Mouse (Mus musculus) myocyte (in vitro differentiated cells): Measurements from ENCODE around the gene Rab33a. TPM values are rescaled to one million over a fixed set of nuclear protein-coding genes. Genes with fewer than 3 reads are reported as not detected.

Experiments used
- H3K27me3 ChIP-seq: one replicate; pipeline ENCODE4 v1.6.1; 2011; ENCODE audit not compliant: control insufficient read depth, insufficient read depth, insufficient read length
- H3K36me3 ChIP-seq: one replicate; pipeline ENCODE4 v1.6.1; 2011; ENCODE audit not compliant: control insufficient read depth, insufficient read depth
- H3K4me2 ChIP-seq: one replicate; pipeline ENCODE4 v1.6.1; 2011; ENCODE audit warnings: low read depth, control low read depth
- H3K4me3 ChIP-seq: one replicate; pipeline ENCODE4 v1.5.1; 2011; ENCODE audit warnings: mild to moderate bottlenecking, control low read depth, moderate library complexity
- H3K79me2 ChIP-seq: one replicate; pipeline ENCODE4 v1.6.1; 2011; ENCODE audit not compliant: control insufficient read depth, insufficient read depth
- H3ac ChIP-seq: one replicate; pipeline ENCODE4 v1.6.1; 2011; ENCODE audit not compliant: control insufficient read depth, insufficient read length
- CEBPB ChIP-seq: IDR thresholded peaks from 2 replicates; pipeline ENCODE4 v1.6.1; 2011; ENCODE audit warnings: mild to moderate bottlenecking, moderate library complexity; ENCODE audit not compliant: poor library complexity, insufficient read depth, severe bottlenecking
- E2F4 ChIP-seq: IDR thresholded peaks from one replicate; pipeline ENCODE4 v1.6.1; 2011; ENCODE audit warnings: mild to moderate bottlenecking, control low read depth, moderate library complexity; ENCODE audit not compliant: insufficient read depth
- MAX ChIP-seq: IDR thresholded peaks from one replicate; pipeline ENCODE4 v1.6.1; 2011; ENCODE audit warnings: low read depth, mild to moderate bottlenecking, control low read depth
- MYOD1 ChIP-seq, 3 experiments: IDR thresholded peaks; one replicate each; pipeline ENCODE4 v1.6.1; 2011; ENCODE audit warnings: control low read depth in 2 of 3, low read depth in 2 of 3, mild to moderate bottlenecking in 2 of 3, moderate library complexity in 1 of 3; ENCODE audit not compliant: insufficient read length in 2 of 3, control insufficient read depth in 1 of 3
- MYOG ChIP-seq, 3 experiments: IDR thresholded peaks; one replicate each; pipeline ENCODE4 v1.6.1; 2011; ENCODE audit warnings: control low read depth in 2 of 3, low read depth in 2 of 3, mild to moderate bottlenecking in 2 of 3; ENCODE audit not compliant: insufficient read length in 2 of 3, control insufficient read depth in 1 of 3, insufficient read depth in 1 of 3
- POLR2A ChIP-seq: IDR thresholded peaks from one replicate; pipeline ENCODE4 v1.6.1; 2011; ENCODE audit warnings: low read depth, mild to moderate bottlenecking, control low read depth, moderate library complexity; ENCODE audit not compliant: insufficient read length
- POLR2AphosphoS2 ChIP-seq: IDR thresholded peaks from one replicate; pipeline ENCODE4 v1.6.1; 2011; ENCODE audit warnings: low read depth, control low read depth; ENCODE audit not compliant: insufficient read length
- REST ChIP-seq: IDR thresholded peaks from one replicate; pipeline ENCODE4 v1.6.1; 2011; ENCODE audit warnings: mild to moderate bottlenecking, control low read depth, moderate library complexity; ENCODE audit not compliant: insufficient read depth, insufficient read length
- SRF ChIP-seq: IDR thresholded peaks from one replicate; pipeline ENCODE4 v1.6.1; 2011; ENCODE audit warnings: low read depth; ENCODE audit not compliant: control insufficient read depth, insufficient read length
- TCF12 ChIP-seq: IDR thresholded peaks from one replicate; pipeline ENCODE4 v1.6.1; 2011; ENCODE audit warnings: mild to moderate bottlenecking, control low read depth; ENCODE audit not compliant: poor library complexity, insufficient read depth, severe bottlenecking
- TCF3 ChIP-seq: IDR thresholded peaks from one replicate; pipeline ENCODE4 v1.6.1; 2011; ENCODE audit warnings: low read depth, control low read depth; ENCODE audit not compliant: insufficient read length
- USF1 ChIP-seq: IDR thresholded peaks from one replicate; pipeline ENCODE4 v1.6.1; 2011; ENCODE audit warnings: low read depth, mild to moderate bottlenecking, control low read depth, moderate library complexity
- polyA plus RNA-seq: library from polyadenylated mRNA; unstranded; fragments of >200 nt; fragmentation: generic; extraction: Trizol; gene quantifications from one replicate; pipeline ENCODE4 v1.2.1, GENCODE M21; 2012; ENCODE audit warnings: missing spikeins

The Rab33a gene
- polyA plus RNA-seq, 1 experiment = 0.13 TPM

DNA sequence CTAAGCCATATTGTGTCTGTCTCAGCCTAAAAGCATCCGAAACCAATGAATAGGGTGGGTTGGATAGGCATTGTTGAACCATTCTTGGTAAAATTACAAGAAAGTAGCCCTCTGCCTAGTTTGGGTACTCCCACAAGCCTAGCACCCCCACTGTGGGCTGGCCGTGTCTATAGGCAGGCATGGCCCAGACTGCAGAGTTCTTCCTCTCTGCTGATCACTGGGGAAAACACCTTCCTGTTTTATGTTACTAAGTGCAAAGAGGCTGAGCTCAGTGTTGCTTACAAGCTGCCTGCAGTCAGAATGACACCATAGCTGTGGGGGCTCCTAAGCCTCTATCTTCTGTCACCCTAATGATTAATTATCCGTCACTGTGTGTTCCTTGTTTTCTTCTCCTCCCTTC, 4.4 kb downstream of the Rab33a start:
- Histone ChIP-seq H3K4me2 (no peak overlapping the region), H3K79me2 (no peaks in the 10 kb centered on the region), H3K36me3 (no peaks in the 10 kb centered on the region), H3K27me3 (no peaks in the 10 kb centered on the region), H3ac (no peak overlapping the region), H3K4me3 (no peak overlapping the region)
- TF ChIP-seq E2F4 (no peak), POLR2AphosphoS2 (no peak), POLR2A (no peak), SRF (no peak), CEBPB (no peak), MAX (no peak), MYOD1 (IDR thresholded peaks at IDR 0.05; ENCODE audit: control insufficient read depth in 1 of 3, insufficient read length in 2 of 3, low read depth in 2 of 3) (no peak), REST (no peak), TCF3 (no peak)

- TF ChIP-seq E2F4 = no peak
- no peak for TF ChIP-seq TCF12
- TF ChIP-seq MYOD1 (IDR thresholded peaks at IDR 0.05; ENCODE audit: control insufficient read depth in 1 of 3, insufficient read length in 2 of 3, low read depth in 2 of 3) = no peak
- no peak for TF ChIP-seq POLR2AphosphoS2
- no peak for TF ChIP-seq REST
- TF ChIP-seq TCF3 = no peak
- no peak for TF ChIP-seq MYOG (IDR thresholded peaks at IDR 0.05; ENCODE audit: control insufficient read depth in 1 of 3, insufficient read depth in 1 of 3, insufficient read length in 2 of 3, low read depth in 2 of 3)
- TF ChIP-seq MAX = no peak
- H3K4me3 ChIP-seq = no peak overlapping the region
- no peaks in the 10 kb centered on the region for H3K27me3 ChIP-seq
- no peak overlapping the region for H3ac ChIP-seq
- H3K4me2 ChIP-seq = no peak overlapping the region
- H3K36me3 ChIP-seq = no peaks in the 10 kb centered on the region
- no peaks in the 10 kb centered on the region for H3K79me2 ChIP-seq
Observed at GRCm38 (mm10) chrX:48525332-48525731, 6.2 kb downstream of the Rab33a start.

DNA sequence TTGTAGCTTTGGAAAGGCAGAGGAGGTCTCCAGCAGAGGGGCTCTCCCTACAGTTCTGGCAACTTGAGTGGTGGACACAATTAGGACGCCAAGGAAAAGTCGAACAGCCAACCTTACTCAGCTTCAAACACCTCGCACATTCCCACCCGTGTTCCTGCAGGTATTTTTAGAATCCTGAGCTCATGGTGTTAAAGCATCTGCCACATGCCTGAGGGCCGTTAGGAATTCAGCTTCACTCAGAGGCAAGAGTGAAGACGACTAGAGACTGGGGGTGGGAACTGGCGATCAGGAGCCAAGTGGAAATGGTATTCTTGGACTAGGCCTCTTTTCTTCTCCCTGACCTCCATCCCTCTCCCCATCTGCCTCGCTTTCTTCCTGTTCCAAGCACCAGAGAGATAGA, 6.8 kb downstream of the Rab33a start:
- no peaks in the 10 kb centered on the region for H3K36me3 ChIP-seq

GRCm38 (mm10) chrX:48526435-48526834, 7.3 kb downstream of the Rab33a start:
- no peak for TF ChIP-seq REST
- TF ChIP-seq TCF3 = no peak
- TF ChIP-seq CEBPB = no peak
- no peak for TF ChIP-seq E2F4
- TF ChIP-seq MYOD1 (IDR thresholded peaks at IDR 0.05; ENCODE audit: control insufficient read depth in 1 of 3, insufficient read length in 2 of 3, low read depth in 2 of 3) = no peak
- TF ChIP-seq TCF12 = no peak
- Histone ChIP-seq H3ac (no peak overlapping the region), H3K4me2 (no peak overlapping the region), H3K79me2 (no peaks in the 10 kb centered on the region), H3K36me3 (no peaks in the 10 kb centered on the region), H3K4me3 (no peak overlapping the region), H3K27me3 (no peaks in the 10 kb centered on the region)

More for the DNA sequence above, 6.8 kb downstream of the Rab33a start:
- Histone ChIP-seq H3K4me2 (no peak overlapping the region), H3K4me3 (no peak overlapping the region), H3K27me3 (no peaks in the 10 kb centered on the region), H3ac (no peak overlapping the region), H3K79me2 (no peaks in the 10 kb centered on the region)
- TF ChIP-seq MYOD1 (IDR thresholded peaks at IDR 0.05; ENCODE audit: control insufficient read depth in 1 of 3, insufficient read length in 2 of 3, low read depth in 2 of 3) (no peak), MAX (no peak), MYOG (IDR thresholded peaks at IDR 0.05; ENCODE audit: control insufficient read depth in 1 of 3, insufficient read depth in 1 of 3, insufficient read length in 2 of 3, low read depth in 2 of 3) (no peak), TCF12 (no peak), USF1 (no peak), CEBPB (no peak), TCF3 (no peak), REST (no peak), POLR2AphosphoS2 (no peak), SRF (no peak), E2F4 (no peak), POLR2A (no peak)

DNA sequence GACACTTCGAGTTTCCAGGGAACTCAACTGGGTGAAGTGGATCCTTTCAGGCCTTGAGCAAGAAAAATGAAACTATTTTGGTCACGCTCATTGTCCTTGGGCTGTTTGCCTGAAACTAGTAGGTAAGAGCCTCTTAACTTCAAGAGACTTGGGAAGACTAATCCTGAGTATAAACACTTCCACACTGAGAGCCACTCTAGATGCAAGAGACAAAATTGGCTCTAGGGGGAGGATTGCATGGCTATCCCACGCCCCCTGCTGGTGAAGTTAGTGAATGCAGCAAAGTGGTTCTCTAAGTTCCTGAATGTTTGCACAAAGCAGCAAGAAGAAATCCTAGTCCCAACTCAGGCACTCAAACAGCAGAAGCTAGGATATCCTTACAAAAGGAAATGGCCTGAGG, 13.1 kb downstream of the Rab33a start:
- Histone ChIP-seq H3K27me3 (no peaks in the 10 kb centered on the region), H3K4me2 (no peak overlapping the region), H3K36me3 (no peaks in the 10 kb centered on the region), H3ac (no peak overlapping the region), H3K79me2 (no peaks in the 10 kb centered on the region), H3K4me3 (no peak overlapping the region)
- TF ChIP-seq TCF3 (no peak), POLR2A (no peak)

Other genes with a start within 250 kb of the Rab33a start
- gene Bcorl1, start 177.9 kb upstream of the Rab33a start, polyA plus RNA-seq = 4.5 TPM
- gene Elf4, start 56.2 kb upstream of the Rab33a start, polyA plus RNA-seq = 7.0 TPM
- gene Aifm1, start 5.7 kb upstream of the Rab33a start, polyA plus RNA-seq = 33.2 TPM
- 2.3 TPM for gene Zfp280c, start 75.2 kb downstream of the Rab33a start, polyA plus RNA-seq
- 5.5 TPM for gene Slc25a14, start 104.1 kb downstream of the Rab33a start, polyA plus RNA-seq
- not detected for gene Gpr119, start 155.2 kb downstream of the Rab33a start, polyA plus RNA-seq
- 3.7 TPM for gene Rbmx2, start 175.7 kb downstream of the Rab33a start, polyA plus RNA-seq